Mouse (Mus musculus) cortical plate, adult 2 months (tissue): ENCODE data around the gene Col4a3bp. TPM values are rescaled to one million over a fixed set of nuclear protein-coding genes. Genes with fewer than 3 reads are reported as not detected.
"Not testable (repeated sequence)": the region's sequence is repeated elsewhere in the genome, so short reads cannot be mapped to it uniquely, and the experiment has no call there.

Experiments used
- H3K27ac ChIP-seq: fragments of 200-500 bp; 2 replicates; pipeline ENCODE4 v1.5.1; 2012; ENCODE audit warnings: low read length, control low read depth, inconsistent platforms; ENCODE audit not compliant: insufficient read depth
- H3K4me1 ChIP-seq: fragments of 200-500 bp; 2 replicates; pipeline ENCODE4 v1.6.1; 2011; ENCODE audit warnings: low read length; ENCODE audit not compliant: control insufficient read depth, insufficient read depth
- H3K4me3 ChIP-seq: fragments of 200-500 bp; 2 replicates; pipeline ENCODE4 v1.5.1; 2011; ENCODE audit warnings: mild to moderate bottlenecking, low read length, control low read depth; ENCODE audit not compliant: insufficient read depth
- CTCF ChIP-seq: fragments of 200-500 bp; IDR thresholded peaks from 2 replicates; pipeline ENCODE4 v1.5.1; 2011; ENCODE audit warnings: mild to moderate bottlenecking, control low read depth, low read length; ENCODE audit not compliant: insufficient read depth; ENCODE audit errors: extremely low read depth
- POLR2A ChIP-seq: fragments of 200-500 bp; IDR thresholded peaks from 2 replicates; pipeline ENCODE4 v1.6.1; 2011; ENCODE audit warnings: mild to moderate bottlenecking, low read length, control low read depth; ENCODE audit not compliant: insufficient read depth; ENCODE audit errors: extremely low read depth
- polyA plus RNA-seq: library from polyadenylated mRNA; depleted of rRNA; stranded (reverse); fragments of >200 nt; gene quantifications from 2 replicates; pipeline ENCODE4 v1.2.3, GENCODE M21; 2012

Gene Col4a3bp
- polyA plus RNA-seq, 1 experiment: 35.5 TPM

- no peaks in the 10 kb centered on the region for H3K4me1 ChIP-seq
- H3K4me3 ChIP-seq: no peak overlapping the region
- H3K27ac ChIP-seq: no peak overlapping the region
- TF ChIP-seq CTCF: no peak
- TF ChIP-seq POLR2A: no peak
Observed at GRCm38 (mm10) chr13:96604242-96604641, 61.8 kb downstream of the Col4a3bp start.

DNA sequence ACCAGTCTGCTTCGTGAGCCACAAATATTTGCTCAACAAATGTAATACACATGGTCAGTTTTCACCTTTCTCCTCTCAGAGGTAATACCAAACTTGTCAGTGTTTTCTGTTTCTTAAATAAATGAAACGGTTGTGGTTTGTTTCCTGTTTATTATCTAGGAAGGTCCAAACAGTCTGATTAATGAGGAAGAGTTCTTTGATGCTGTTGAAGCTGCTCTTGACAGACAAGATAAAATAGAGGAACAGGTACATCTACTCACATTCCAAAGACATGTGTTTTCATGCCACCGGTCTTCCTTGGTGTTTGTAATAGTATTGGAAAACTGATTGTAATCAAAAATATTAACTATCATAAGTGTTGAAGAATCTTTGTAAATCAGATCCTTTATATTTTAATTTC lies 72.2 kb downstream of the Col4a3bp start:
- H3K4me3 ChIP-seq: no peak overlapping the region
- no peak overlapping the region for H3K27ac ChIP-seq
- H3K4me1 ChIP-seq: no peaks in the 10 kb centered on the region
- TF ChIP-seq POLR2A (no peak), CTCF (no peak)

DNA sequence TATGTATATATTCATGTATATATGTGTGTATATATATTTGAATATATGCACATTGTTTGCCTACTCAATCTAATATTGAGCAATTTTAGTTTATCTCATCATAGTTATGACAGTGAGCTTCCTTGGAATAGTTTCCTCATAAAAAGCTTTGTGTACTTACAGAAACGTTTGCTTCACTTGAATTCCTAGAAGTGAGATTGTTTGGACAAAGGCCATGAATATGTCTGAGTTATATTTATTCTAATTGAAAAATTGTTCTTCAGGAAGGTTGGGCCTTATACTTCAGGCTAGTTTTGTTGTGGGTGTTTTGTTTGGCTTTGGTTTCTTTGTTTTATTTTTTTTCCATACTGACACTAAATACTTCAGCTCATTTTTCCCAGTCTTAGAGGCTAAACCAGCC lies 78.5 kb downstream of the Col4a3bp start:
- H3K4me3 ChIP-seq: no peak overlapping the region
- H3K4me1 ChIP-seq: no peaks in the 10 kb centered on the region; the same call in 1 of the 2 replicates
- TF ChIP-seq POLR2A (no peak), CTCF (no peak)
- H3K27ac ChIP-seq: no peak overlapping the region

- TF ChIP-seq POLR2A (no peak), CTCF (no peak)
Observed at GRCm38 (mm10) chr13:96630396-96630795, 88.0 kb downstream of the Col4a3bp start.

GRCm38 (mm10) chr13:96644168-96644567 lies 101.8 kb downstream of the Col4a3bp start:
- no peak overlapping the region for H3K27ac ChIP-seq
- no peaks in the 10 kb centered on the region for H3K4me1 ChIP-seq
- H3K4me3 ChIP-seq: no peak overlapping the region
- no peak for TF ChIP-seq POLR2A
- TF ChIP-seq CTCF: no peak

More at GRCm38 (mm10) chr13:96630396-96630795, 88.0 kb downstream of the Col4a3bp start:
- Histone ChIP-seq H3K4me1 (no peaks in the 10 kb centered on the region), H3K27ac (no peak overlapping the region), H3K4me3 (no peak overlapping the region)

DNA sequence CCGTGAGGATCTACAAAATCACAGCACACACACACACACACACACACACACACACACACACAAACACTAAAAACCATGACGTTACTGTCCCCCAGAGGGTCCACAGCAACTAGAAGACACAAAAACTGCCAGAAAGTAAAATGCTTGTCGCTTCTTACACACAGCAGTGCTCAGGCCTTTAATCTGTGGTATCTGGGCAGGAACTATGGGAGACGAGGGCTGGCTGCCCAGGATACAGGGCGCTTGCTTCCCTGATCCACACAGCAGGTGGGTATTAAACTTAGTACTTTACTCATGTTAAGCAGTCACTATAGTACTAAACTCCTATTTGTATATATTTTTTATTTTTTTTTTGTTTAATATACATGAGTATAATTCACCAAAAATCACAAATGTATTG lies 103.4 kb downstream of the Col4a3bp start:
- TF ChIP-seq CTCF (no peak), POLR2A (no peak)
- Histone ChIP-seq H3K4me3 (no peak overlapping the region), H3K4me1 (no peaks in the 10 kb centered on the region)

DNA sequence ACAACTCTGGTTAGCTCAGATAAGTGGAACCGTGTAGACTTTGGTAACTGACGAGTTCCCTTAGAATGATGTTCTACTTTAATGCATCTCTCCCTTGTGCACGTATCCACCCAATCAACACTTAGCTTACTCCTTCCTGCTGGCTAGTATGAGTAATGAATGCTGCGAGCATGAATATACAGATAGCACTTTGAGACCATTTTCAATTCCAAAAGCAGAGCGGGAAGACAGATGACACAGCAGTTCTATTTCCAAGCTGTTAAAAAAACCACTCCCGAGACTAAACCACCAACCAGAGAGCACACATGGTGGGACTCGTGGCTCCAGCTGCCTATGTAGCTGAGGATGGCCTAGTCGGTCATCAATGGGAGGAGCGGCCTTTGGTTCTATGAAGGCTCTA lies 110.6 kb downstream of the Col4a3bp start:
- TF ChIP-seq POLR2A: no peak
- TF ChIP-seq CTCF: no peak
- no peak overlapping the region for H3K4me3 ChIP-seq
- H3K4me1 ChIP-seq: no peaks in the 10 kb centered on the region
- no peak overlapping the region for H3K27ac ChIP-seq

More for the DNA sequence above, 103.4 kb downstream of the Col4a3bp start:
- H3K27ac ChIP-seq: no peak overlapping the region

DNA sequence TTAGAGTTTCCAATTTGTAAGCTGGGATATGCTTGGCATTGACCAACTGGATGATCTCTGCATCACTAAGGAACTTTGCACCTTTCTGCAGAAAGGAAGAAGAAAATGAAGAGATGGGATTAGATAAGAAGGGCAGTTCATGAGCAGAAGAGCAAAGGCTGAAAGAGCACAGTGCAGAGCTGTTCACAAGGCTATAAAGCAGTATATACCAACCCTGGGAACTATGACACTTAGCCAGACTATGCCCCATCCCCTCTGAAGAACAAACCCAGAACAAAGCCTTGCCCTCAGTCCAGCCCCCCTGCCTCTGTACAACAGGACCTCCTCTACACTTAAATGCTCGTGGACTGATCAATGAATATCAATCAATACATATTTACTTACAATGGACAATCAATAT lies 114.3 kb downstream of the Col4a3bp start:
- TF ChIP-seq POLR2A: no peak
- no peak for TF ChIP-seq CTCF
- H3K4me3 ChIP-seq: no peak overlapping the region
- H3K27ac ChIP-seq: no peak overlapping the region
- peaks cover 2% of the 10 kb centered on the region for H3K4me1 ChIP-seq

- TF ChIP-seq POLR2A (no peak), CTCF (no peak)
- Histone ChIP-seq H3K27ac (no peak overlapping the region), H3K4me1 (peaks cover 2% of the 10 kb centered on the region), H3K4me3 (no peak overlapping the region)
Observed at GRCm38 (mm10) chr13:96658936-96659335, 116.5 kb downstream of the Col4a3bp start.

DNA sequence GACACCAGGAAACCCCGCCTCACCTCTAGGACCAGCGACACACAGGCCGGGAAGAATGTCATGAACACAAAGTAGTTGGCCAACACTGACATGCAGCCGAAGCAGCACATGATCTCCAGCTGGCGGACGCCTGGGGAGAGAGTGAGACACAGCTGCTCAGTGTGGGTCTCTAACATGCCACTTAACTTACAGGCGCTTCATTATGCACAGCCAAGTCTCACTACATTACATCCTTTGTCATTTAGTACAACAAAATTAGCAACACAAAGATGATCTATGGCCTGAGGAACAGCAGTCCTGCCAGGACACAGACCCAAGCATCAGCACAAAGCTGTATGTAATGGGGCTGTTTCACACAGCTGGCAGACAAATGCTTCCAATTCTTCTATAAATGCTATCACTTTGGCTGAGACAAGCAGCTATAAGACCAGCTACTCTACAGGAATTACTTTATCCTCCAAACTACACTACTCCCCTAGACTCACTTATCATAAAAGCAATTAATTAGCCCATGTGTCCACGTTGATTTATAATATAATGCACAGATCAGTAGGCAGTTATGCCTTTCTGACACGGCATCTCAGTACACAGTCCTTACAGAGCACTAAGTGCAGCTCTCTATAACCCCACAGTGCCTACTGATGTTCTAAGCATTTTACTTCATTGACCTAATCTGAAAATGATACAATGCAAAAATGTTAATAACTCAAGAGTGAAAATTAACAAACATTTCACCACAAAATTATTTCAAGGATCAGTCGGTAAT lies 117.9 kb downstream of the Col4a3bp start:
- no peak for TF ChIP-seq POLR2A
- no peak for TF ChIP-seq CTCF
- no peak overlapping the region for H3K27ac ChIP-seq
- H3K4me1 ChIP-seq: peaks cover 2% of the 10 kb centered on the region
- H3K4me3 ChIP-seq: no peak overlapping the region

- H3K27ac ChIP-seq, H3K4me1 ChIP-seq, H3K4me3 ChIP-seq: not testable (repeated sequence)
Observed at GRCm38 (mm10) chr13:96663120-96663519, 120.7 kb downstream of the Col4a3bp start.
